Mouse (Mus musculus): ENCODE measurements around the gene App. TPM values are rescaled to one million over a fixed set of nuclear protein-coding genes. Genes with fewer than 3 reads are reported as not detected.

The App gene
- polyA plus RNA-seq, 1 experiment from 2014 or later: 360 TPM

DNA sequence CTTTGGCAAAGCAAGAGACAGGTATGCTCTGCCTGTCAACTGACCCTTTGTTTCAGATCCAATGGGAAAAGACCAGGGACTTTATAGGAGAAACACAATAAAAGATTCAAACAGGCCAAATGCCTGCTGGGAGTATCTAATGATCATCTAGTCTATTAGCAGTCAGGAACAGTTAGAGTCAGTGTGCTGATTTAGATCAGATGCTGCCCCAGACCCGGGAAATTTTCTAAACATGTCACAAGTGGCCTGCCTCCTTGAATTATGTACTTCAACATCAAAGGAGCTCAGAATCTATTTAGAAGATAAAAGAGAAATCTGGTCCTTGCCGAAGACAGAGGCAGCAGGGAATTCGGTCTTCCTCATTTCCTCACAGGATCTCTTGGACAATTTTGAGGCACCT lies 72.8 kb downstream of the App start:
- DNase-seq (ENCODE audit: low spot score) (no peak), ATAC-seq (replicated peaks; ENCODE audit: low FRiP score, low read depth) (no peak)
- no peak overlapping the region for H3K4me2 ChIP-seq (ENCODE audit: low read length)
- no peaks in the 10 kb centered on the region for H3K4me1 ChIP-seq (replicated peaks; ENCODE audit: insufficient read depth, low read length)
- no peaks in the 10 kb centered on the region for H3K9me3 ChIP-seq (replicated peaks; ENCODE audit: low read length)
- H3K27ac ChIP-seq: no peak overlapping the region
- TF ChIP-seq CTCF (IDR thresholded peaks at IDR 0.05; ENCODE audit: low read depth): no peak
- peaks cover 32% of the 10 kb centered on the region; the same call in 1 of the 2 replicates for H3K36me3 ChIP-seq (ENCODE audit: insufficient read depth, low read length)
- no peaks in the 10 kb centered on the region for H3K27me3 ChIP-seq (ENCODE audit: insufficient read depth, low read length)
- no peak overlapping the region for H3K9ac ChIP-seq (ENCODE audit: low read depth, low read length)
- WGBS: 28% methylated on average over 3 of the region's 3 CpGs
- no peak overlapping the region for H3K4me3 ChIP-seq (replicated peaks; ENCODE audit: low read depth, low read length)

DNA sequence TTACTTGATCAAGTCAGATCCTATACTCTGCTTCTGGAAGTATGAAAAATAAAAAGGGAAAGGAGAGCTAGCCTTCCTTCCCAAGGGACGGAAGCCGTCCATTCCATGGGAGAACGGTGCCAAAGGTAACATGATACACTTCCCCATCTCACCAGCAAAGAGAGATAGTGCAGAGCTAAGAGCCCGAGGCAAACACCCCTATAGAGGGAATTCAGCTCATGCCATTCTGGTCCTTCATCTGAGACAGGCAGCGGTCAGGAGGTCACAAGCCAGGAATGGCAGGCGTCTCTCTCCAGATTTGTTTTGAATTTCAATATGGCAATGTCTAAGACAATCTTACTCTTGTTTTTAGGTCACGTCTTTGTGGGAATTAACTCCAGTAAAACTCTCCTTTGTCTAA lies 74.1 kb downstream of the App start:
- ATAC-seq (replicated peaks; ENCODE audit: low FRiP score, low read depth): no peak
- H3K36me3 ChIP-seq (ENCODE audit: insufficient read depth, low read length): peaks cover 32% of the 10 kb centered on the region; the same call in 1 of the 2 replicates
- 47% methylated on average over 7 of the region's 7 CpGs for WGBS
- H3K4me2 ChIP-seq (ENCODE audit: low read length): no peak overlapping the region
- DNase-seq (ENCODE audit: low spot score): no peak
- H3K4me1 ChIP-seq (replicated peaks; ENCODE audit: insufficient read depth, low read length): no peaks in the 10 kb centered on the region
- no peak overlapping the region for H3K27ac ChIP-seq
- no peaks in the 10 kb centered on the region for H3K9me3 ChIP-seq (replicated peaks; ENCODE audit: low read length)
- H3K9ac ChIP-seq (ENCODE audit: low read depth, low read length): no peak overlapping the region
- no peak for TF ChIP-seq CTCF (IDR thresholded peaks at IDR 0.05; ENCODE audit: low read depth)
- no peaks in the 10 kb centered on the region for H3K27me3 ChIP-seq (ENCODE audit: insufficient read depth, low read length)
- no peak overlapping the region for H3K4me3 ChIP-seq (replicated peaks; ENCODE audit: low read depth, low read length)

DNA sequence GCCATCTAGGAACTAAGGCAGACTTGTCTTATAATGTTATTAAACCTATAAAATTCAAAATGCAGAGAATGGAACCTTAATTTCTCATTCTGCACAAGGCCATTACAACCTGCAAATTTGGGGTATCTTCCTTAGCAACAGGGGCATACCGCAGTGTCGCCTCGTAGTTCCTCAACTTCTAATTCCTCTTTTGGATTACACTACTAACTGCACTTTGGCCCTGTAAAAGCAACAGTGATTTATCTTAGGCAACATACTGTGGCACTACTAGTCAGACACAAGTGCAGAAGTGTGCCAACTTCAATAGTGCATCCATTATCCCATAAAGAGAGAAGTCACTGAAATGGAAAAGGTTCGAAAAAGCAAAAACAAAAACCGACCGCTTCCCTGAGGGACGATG lies 74.5 kb downstream of the App start:
- Histone ChIP-seq H3K9ac (ENCODE audit: low read depth, low read length) (no peak overlapping the region), H3K27ac (no peak overlapping the region), H3K4me2 (ENCODE audit: low read length) (no peak overlapping the region), H3K27me3 (ENCODE audit: insufficient read depth, low read length) (no peaks in the 10 kb centered on the region), H3K4me3 (replicated peaks; ENCODE audit: low read depth, low read length) (no peak overlapping the region), H3K36me3 (ENCODE audit: insufficient read depth, low read length) (peaks cover 32% of the 10 kb centered on the region; the same call in 1 of the 2 replicates), H3K9me3 (replicated peaks; ENCODE audit: low read length) (no peaks in the 10 kb centered on the region), H3K4me1 (replicated peaks; ENCODE audit: insufficient read depth, low read length) (no peaks in the 10 kb centered on the region)
- DNase-seq (ENCODE audit: low spot score): no peak
- TF ChIP-seq CTCF (IDR thresholded peaks at IDR 0.05; ENCODE audit: low read depth): no peak
- no peak for ATAC-seq (replicated peaks; ENCODE audit: low FRiP score, low read depth)
- 85% methylated on average over 7 of the region's 7 CpGs for WGBS

DNA sequence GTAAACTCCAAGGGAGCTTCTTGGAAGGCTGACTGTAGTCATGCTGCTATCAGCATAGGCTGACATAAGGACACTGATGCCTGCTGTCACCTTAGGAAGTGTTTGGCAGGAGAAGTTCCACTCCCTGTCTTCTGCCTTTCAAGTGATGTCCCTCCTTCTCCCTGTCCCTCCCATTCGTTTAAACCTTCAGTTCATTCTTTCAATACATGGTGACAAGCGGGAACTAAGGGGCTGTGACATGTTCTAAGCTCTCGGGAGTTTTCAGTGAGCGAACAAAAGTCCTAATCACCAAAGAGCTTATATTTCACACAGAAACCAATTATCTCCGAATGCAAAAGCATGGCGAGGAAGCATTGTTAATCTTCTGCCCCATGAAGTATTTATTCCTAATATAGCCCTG lies 77.2 kb downstream of the App start:
- 84% methylated on average over 6 of the region's 6 CpGs for WGBS
- no peaks in the 10 kb centered on the region for H3K27me3 ChIP-seq (ENCODE audit: insufficient read depth, low read length)

DNA sequence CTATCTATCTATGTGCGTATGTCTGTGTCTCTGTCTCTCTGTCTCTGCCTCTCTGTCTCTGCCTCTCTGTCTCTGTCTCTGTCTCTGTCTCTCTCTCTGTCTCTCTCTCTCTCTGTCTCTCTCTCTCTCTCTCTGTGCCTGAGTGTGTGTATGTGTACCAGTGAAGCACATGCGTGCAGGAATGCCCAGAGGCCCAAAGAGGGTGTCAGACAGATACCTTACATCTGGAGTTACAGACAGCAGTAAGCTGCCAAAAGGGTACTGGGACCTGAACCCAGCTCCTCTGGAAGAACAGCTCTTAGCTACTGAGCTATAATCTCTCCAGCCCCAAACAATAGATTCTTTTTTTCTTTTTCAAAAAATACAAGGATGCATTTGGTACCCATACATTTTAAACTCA lies 77.6 kb downstream of the App start:
- no peaks in the 10 kb centered on the region for H3K4me1 ChIP-seq (replicated peaks; ENCODE audit: insufficient read depth, low read length)
- H3K27ac ChIP-seq: no peak overlapping the region
- H3K36me3 ChIP-seq (ENCODE audit: insufficient read depth, low read length): peaks cover 14% of the 10 kb centered on the region; the same call in 1 of the 2 replicates
- H3K9me3 ChIP-seq (replicated peaks; ENCODE audit: low read length): no peaks in the 10 kb centered on the region
- no peak for TF ChIP-seq CTCF (IDR thresholded peaks at IDR 0.05; ENCODE audit: low read depth)
- no peaks in the 10 kb centered on the region for H3K27me3 ChIP-seq (ENCODE audit: insufficient read depth, low read length)
- no peak overlapping the region for H3K4me3 ChIP-seq (replicated peaks; ENCODE audit: low read depth, low read length)
- no peak overlapping the region for H3K4me2 ChIP-seq (ENCODE audit: low read length)
- ATAC-seq (replicated peaks; ENCODE audit: low FRiP score, low read depth) (no peak), DNase-seq (ENCODE audit: low spot score) (no peak)
- no peak overlapping the region for H3K9ac ChIP-seq (ENCODE audit: low read depth, low read length)
- 79% methylated on average over 2 of the region's 2 CpGs for WGBS

More for the DNA sequence above, 77.2 kb downstream of the App start:
- no peak for DNase-seq (ENCODE audit: low spot score)
- H3K27ac ChIP-seq: no peak overlapping the region
- ATAC-seq (replicated peaks; ENCODE audit: low FRiP score, low read depth): no peak
- no peak overlapping the region for H3K9ac ChIP-seq (ENCODE audit: low read depth, low read length)
- peaks cover 14% of the 10 kb centered on the region; the same call in 1 of the 2 replicates for H3K36me3 ChIP-seq (ENCODE audit: insufficient read depth, low read length)
- no peaks in the 10 kb centered on the region for H3K9me3 ChIP-seq (replicated peaks; ENCODE audit: low read length)
- no peak overlapping the region for H3K4me2 ChIP-seq (ENCODE audit: low read length)
- H3K4me1 ChIP-seq (replicated peaks; ENCODE audit: insufficient read depth, low read length): no peaks in the 10 kb centered on the region
- H3K4me3 ChIP-seq (replicated peaks; ENCODE audit: low read depth, low read length): no peak overlapping the region
- no peak for TF ChIP-seq CTCF (IDR thresholded peaks at IDR 0.05; ENCODE audit: low read depth)

DNA sequence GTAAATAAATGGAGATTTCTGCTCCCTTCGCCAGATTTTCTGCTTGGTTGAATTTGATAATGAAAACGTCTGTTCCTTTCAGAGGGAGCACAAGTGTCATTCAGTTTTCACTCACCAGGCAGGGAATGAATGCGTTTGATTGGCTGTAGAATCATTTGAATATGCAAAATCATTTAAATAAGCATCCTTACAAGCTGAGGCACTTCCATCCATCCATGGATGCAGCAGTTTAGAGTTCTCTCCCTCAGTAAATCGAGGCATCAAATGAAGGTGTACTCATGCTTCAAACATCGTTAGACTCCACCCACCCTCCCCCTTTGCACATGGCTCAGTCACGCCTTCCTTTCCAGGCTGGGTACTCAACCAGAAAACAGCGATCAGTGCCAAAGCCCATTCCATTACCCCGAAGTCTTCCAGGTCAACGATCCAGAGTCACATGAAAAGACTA lies 80.9 kb downstream of the App start:
- DNase-seq (ENCODE audit: low spot score) (peak; percentile 59), ATAC-seq (replicated peaks; ENCODE audit: low FRiP score, low read depth) (peak; percentile 82)
- H3K4me2 ChIP-seq (ENCODE audit: low read length): no peak overlapping the region
- H3K27ac ChIP-seq: no peak overlapping the region
- no peaks in the 10 kb centered on the region for H3K9me3 ChIP-seq (replicated peaks; ENCODE audit: low read length)
- 44% methylated on average over 9 of the region's 9 CpGs for WGBS
- 0 out of 2 replicates have a peak, but pooled peaks cover 2% of the 10 kb centered on the region for H3K4me1 ChIP-seq (replicated peaks; ENCODE audit: insufficient read depth, low read length)
- H3K36me3 ChIP-seq (ENCODE audit: insufficient read depth, low read length): peaks cover 7% of the 10 kb centered on the region; the same call in 1 of the 2 replicates
- H3K27me3 ChIP-seq (ENCODE audit: insufficient read depth, low read length): no peaks in the 10 kb centered on the region
- no peak for TF ChIP-seq CTCF (IDR thresholded peaks at IDR 0.05; ENCODE audit: low read depth)
- H3K9ac ChIP-seq (ENCODE audit: low read depth, low read length): no peak overlapping the region
- H3K4me3 ChIP-seq (replicated peaks; ENCODE audit: low read depth, low read length): no peak overlapping the region

DNA sequence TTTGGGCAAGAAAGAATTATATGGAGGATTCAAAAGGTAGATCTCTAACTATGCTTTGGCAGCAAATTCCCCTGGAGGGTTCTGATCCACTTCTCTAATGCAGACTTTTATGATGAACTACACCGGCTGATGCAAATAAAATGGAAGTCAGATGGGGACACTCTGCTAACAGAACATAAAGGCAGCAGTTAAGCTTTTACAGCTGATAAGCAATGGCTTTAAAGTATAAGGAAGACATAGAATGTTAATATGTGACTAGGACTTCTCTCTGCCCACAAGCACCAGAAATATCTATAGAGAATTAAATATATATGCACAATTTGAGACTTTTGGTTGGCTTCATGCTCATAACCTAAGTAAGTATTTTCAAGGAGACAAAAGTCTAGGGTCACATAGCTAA lies 81.4 kb downstream of the App start:
- 0 out of 2 replicates have a peak, but pooled peaks cover 2% of the 10 kb centered on the region for H3K4me1 ChIP-seq (replicated peaks; ENCODE audit: insufficient read depth, low read length)
- no peak overlapping the region for H3K4me3 ChIP-seq (replicated peaks; ENCODE audit: low read depth, low read length)
- peaks cover 4% of the 10 kb centered on the region; the same call in 1 of the 2 replicates for H3K36me3 ChIP-seq (ENCODE audit: insufficient read depth, low read length)
- whole genome bisulfite sequencing: 58% methylated on average over 1 of the region's 1 CpGs
- H3K27ac ChIP-seq: no peak overlapping the region
- no peak for ATAC-seq (replicated peaks; ENCODE audit: low FRiP score, low read depth)
- TF ChIP-seq CTCF (IDR thresholded peaks at IDR 0.05; ENCODE audit: low read depth): no peak
- H3K9ac ChIP-seq (ENCODE audit: low read depth, low read length): no peak overlapping the region
- no peak for DNase-seq (ENCODE audit: low spot score)
- H3K4me2 ChIP-seq (ENCODE audit: low read length): no peak overlapping the region
- H3K9me3 ChIP-seq (replicated peaks; ENCODE audit: low read length): no peaks in the 10 kb centered on the region
- no peaks in the 10 kb centered on the region for H3K27me3 ChIP-seq (ENCODE audit: insufficient read depth, low read length)

All from kidney, postnatal 0 days (tissue).